Mouse (Mus musculus) c-Kit-negative CD71-positive TER-119-positive erythroid progenitor cells, embryonic 14.5 days (primary cell): Measurements from ENCODE around the gene Rab5a.
"Not testable (repeated sequence)": the region's sequence is repeated elsewhere in the genome, so short reads cannot be mapped to it uniquely, and the experiment has no call there.

Experiments
- DNase-seq: peaks from one replicate; pipeline ENCODE4 v3.0.0-alpha.2; 2013; ENCODE audit warnings: low read depth, low spot score

The Rab5a gene

GRCm38 (mm10) chr17:53478858-53479603, at the start of gene Rab5a:
Rab5a (plus strand) TSS chr17:53479234.
- peak; percentile 97 for DNase-seq

- DNase-seq: no peak
Observed at GRCm38 (mm10) chr17:53456152-53456551, 22.9 kb upstream of the Rab5a start.

- DNase-seq: no peak
Observed at GRCm38 (mm10) chr17:53456742-53457141, 22.3 kb upstream of the Rab5a start.

- peak; percentile 32 for DNase-seq
Observed at GRCm38 (mm10) chr17:53462603-53463495, 16.2 kb upstream of the Rab5a start, which contains the start of gene Efhb. Efhb (minus strand) TSS chr17:53463321.

GRCm38 (mm10) chr17:53463496-53463840, 15.6 kb upstream of the Rab5a start:
- no peak for DNase-seq

- DNase-seq: no peak
Observed at GRCm38 (mm10) chr17:53465569-53465968, 13.5 kb upstream of the Rab5a start.

GRCm38 (mm10) chr17:53468697-53469096, 10.3 kb upstream of the Rab5a start:
- no peak for DNase-seq

GRCm38 (mm10) chr17:53478066-53478857, 772 bp upstream of the Rab5a start:
- DNase-seq: peak; percentile 59

- DNase-seq: peak; percentile 41
Observed at GRCm38 (mm10) chr17:53479604-53480041, 589 bp downstream of the Rab5a start.

GRCm38 (mm10) chr17:53480433-53480832, 1.4 kb downstream of the Rab5a start:
- no peak for DNase-seq

- DNase-seq: no peak
Observed at GRCm38 (mm10) chr17:53488291-53489006, 9.4 kb downstream of the Rab5a start.

GRCm38 (mm10) chr17:53489007-53489378, 10.0 kb downstream of the Rab5a start:
- DNase-seq: no peak

- DNase-seq: no peak
Observed at GRCm38 (mm10) chr17:53502966-53503365, 23.9 kb downstream of the Rab5a start.

- DNase-seq: no peak
Observed at GRCm38 (mm10) chr17:53512311-53512951, 33.4 kb downstream of the Rab5a start.

GRCm38 (mm10) chr17:53519364-53519763, 40.3 kb downstream of the Rab5a start:
- no peak for DNase-seq

GRCm38 (mm10) chr17:53520509-53520908, 41.5 kb downstream of the Rab5a start:
- DNase-seq: no peak

- no peak for DNase-seq
Observed at GRCm38 (mm10) chr17:53528034-53528433, 49.0 kb downstream of the Rab5a start.

- DNase-seq: no peak
Observed at GRCm38 (mm10) chr17:53531160-53531559, 52.1 kb downstream of the Rab5a start.

GRCm38 (mm10) chr17:53532425-53532824, 53.4 kb downstream of the Rab5a start:
- DNase-seq: no peak

- not testable (repeated sequence) for DNase-seq
Observed at GRCm38 (mm10) chr17:53539351-53539750, 60.3 kb downstream of the Rab5a start, which contains the start of gene Pp2d1. Pp2d1 (minus strand) TSS chr17:53539451.

GRCm38 (mm10) chr17:53542536-53542935, 63.5 kb downstream of the Rab5a start:
- DNase-seq: no peak
